Comparison of ENCODE assay signal across 13 mouse cellular contexts in the genomic region with DNA sequence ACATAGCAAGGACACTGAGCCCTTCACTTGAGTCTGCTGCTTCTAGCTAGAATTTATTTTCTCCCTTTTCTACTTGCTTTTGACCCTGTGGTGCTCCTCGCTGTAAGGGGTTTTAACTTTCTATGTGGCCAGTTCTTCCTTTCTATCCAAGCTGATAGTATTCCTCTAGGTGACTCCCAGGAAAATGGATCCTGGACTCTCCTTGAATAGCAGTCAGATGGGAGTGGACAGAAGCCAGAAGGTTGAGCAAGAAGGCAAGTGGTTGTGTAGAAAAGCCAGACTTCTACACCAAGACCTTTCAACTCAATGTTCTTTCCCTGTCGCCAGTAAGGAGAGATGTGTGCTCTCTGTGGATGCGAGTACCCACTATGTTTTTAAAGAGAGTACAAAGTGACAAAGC. TPM values are rescaled to one million over a fixed set of nuclear protein-coding genes. Genes with fewer than 3 reads are reported as not detected.
"Had no signal": no experiment of that assay in that cellular context is flagged by ENCODE, and none has a peak within 500 bp of the region (broad histone marks: within the 10 kb centered on the region; RNA-seq: fewer than 3 reads in every experiment).

No protein-coding gene starts in this region.

- DNase-seq: liver, postnatal 0 days; lung, adult 2 months; lung, postnatal 14 days; lung, postnatal 36 days; right cerebral cortex, postnatal 14 days; right cerebral cortex, postnatal 4 days; spleen, adult 18-20 months; thymus, adult 18-20 months; thymus, postnatal 14 days; thymus, postnatal 36 days had no signal

RNA-seq across cellular contexts. Expression of a gene that starts 55.2 kb away (rescaled TPM):
- total RNA-seq: megakaryocyte progenitor cell, adult 5-6 weeks; monocyte, adult 5-6 weeks had no signal
- polyA plus RNA-seq: liver, postnatal 0 days; macrophage had no signal
